Mouse (Mus musculus): ENCODE data around the gene Mettl7a1.
"Not testable (repeated sequence)": the region's sequence is repeated elsewhere in the genome, so short reads cannot be mapped to it uniquely, and the experiment has no call there.

Mettl7a1 gene

DNA sequence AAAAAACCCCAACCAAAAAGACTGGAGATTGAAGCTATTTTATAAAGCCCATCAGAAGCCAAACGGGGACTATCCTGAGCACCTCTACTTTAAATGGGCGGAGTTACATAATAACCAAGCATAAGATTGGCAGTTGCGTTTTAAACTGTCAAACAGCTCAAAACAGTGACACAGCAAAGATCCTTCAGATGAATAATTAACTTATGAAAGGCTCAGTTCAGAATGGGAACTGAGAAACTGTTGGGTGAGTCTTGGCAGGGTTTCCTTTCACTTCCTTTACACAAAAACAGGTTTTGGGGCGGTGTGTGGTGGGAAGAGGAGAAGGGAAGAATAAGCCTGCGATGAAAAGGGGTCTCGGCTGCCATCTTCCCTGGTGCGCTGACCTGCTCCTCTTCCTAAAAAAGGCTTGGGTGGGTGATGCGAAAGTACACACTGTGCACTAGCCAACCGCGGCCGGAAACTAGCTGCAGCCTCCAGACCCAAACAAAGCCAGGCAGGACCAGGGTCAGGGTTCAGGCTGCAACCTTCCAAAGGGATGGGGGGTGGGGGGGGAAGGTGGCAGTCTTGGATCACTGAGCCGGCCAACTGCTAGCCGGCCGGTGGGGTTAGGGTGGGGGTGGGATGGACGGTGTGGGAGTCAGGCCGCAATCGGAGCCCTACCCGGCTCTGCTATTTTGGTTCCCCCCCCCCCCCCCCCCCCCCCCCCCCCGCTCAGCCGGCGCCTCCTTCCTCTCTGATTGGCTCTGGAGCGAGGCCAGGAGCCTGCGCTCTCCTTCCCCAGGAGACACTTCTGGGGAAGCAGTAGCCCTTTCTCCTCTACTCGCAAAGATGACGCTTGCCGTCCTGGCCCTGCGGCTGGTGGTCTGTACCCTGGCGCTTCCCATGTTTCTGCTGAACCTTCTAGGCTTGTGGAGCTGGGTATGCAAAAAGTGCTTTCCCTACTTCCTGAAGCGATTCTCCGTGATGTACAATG lies at the start of gene Mettl7a1:
Gene Mettl7a1 (plus strand): TSS at position 122 of the 973 bp plus-strand sequence.
- DNase-seq (ENCODE audit: low spot score): peak; percentile 29

GRCm38 (mm10) chr15:100256386-100256785 lies 47.6 kb upstream of the Mettl7a1 start:
- no peak for DNase-seq (ENCODE audit: low spot score)

GRCm38 (mm10) chr15:100257305-100257704 lies 46.6 kb upstream of the Mettl7a1 start:
- DNase-seq (ENCODE audit: low spot score): no peak

DNA sequence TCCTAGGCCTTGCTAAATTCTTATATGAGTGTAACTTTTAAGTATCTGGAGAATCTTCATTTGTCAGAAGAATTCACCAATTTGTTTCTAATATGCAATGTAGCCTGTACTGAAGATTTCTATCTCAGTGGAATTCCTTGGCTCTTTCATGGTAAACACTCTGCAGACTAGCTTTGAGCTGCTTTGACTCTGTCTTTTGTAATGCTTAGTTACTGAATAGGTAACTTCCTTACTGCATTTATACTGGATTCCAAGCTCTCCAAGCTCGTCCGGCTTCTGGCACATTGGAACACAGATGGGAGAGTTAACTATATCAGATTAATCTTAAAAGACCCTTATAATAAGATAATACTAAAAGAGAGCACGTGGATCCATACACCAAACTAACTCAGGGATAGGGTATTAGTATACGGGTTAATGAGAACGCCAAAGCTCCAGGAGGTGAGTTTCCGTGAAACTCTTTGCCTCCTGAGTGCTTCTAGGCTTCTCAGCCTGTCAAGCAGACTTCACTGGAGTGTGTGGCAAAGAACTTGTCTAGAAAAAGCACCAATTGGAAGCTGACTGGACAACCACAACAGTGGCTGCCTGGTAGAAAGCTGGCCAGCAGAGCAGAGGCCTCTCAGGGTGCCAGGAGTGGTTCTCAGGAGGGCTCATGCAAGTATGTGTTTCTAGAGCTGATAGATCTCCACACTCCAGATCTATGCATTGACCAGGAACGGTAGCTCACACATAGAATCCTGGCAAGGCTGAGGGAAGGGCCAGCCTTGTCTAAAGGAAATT lies 45.1 kb upstream of the Mettl7a1 start:
- no peak for DNase-seq (ENCODE audit: low spot score)

DNA sequence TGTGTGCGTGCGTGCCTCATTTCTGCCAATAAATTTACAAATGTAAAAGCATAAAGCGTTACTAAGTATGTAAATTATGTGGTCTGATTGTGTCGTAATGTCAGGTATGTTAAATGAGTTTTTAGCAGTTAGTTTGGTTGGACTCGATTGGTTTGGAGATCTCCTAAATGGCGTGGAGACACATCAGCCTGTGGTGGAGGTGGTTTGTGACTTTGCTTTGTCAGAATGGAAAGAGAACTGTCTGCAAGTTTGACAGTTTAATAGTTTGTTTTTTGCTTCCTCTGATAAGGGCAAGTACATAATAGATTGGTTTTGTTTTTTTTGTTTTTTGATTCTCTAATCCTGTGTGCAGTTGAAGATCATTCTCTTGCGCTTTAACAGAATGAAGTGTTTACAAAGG lies 43.6 kb upstream of the Mettl7a1 start:
- DNase-seq (ENCODE audit: low spot score): not testable (repeated sequence)

DNA sequence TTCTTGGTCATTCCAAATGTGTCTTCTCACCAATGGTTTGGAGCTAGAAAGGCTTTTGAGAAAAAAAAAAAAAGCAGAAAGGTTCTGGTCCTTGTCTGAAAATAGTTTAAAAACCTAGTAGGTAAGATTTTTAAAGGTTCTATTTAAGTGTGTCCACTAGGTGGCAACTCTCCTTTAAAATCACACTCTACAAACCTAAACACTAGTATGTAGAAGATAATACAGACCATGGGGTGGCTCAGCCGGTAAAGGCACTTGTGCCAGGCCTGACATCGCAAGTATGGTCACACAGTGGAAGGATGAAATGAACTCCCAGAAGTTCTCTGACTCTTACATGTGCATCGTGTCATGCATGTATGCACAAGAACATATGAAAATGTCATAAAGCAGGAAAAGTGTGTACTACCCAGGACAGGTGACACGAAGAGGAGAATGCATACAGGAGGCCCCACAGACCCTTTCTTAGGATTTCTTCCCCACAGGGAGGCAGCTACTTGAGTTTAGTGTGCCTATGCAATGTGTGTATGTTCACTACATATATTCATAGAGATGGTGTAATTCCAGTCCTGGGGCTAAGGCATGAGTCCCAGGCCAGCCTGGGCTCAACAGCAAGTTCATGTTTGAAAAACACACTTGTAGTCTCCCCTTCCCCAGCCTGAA lies 40.6 kb upstream of the Mettl7a1 start:
- no peak for DNase-seq (ENCODE audit: low spot score)

GRCm38 (mm10) chr15:100265586-100266325 lies 38.2 kb upstream of the Mettl7a1 start:
- no peak for DNase-seq (ENCODE audit: low spot score)

DNA sequence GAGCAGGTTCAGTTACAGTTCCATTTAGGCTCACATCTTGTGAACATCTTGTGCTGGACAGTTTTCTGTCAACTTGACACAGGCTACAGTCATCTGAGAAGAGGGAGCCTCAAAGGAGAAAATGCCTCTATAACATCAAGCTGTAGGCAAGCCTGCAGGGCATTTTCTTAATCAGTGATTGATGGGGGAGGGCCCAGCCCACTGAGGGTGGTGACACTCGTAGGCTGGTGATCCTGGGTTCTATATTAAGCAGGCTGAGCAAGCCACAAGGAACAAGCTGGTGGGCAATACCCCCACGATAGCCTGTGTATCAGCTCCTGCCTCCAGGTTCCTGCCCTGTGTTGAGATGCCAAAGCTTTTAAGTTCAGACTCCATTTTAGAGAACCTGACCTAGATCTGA lies 35.0 kb upstream of the Mettl7a1 start:
- no peak for DNase-seq (ENCODE audit: low spot score)

GRCm38 (mm10) chr15:100269776-100270175 lies 34.2 kb upstream of the Mettl7a1 start:
- DNase-seq (ENCODE audit: low spot score): no peak

DNA sequence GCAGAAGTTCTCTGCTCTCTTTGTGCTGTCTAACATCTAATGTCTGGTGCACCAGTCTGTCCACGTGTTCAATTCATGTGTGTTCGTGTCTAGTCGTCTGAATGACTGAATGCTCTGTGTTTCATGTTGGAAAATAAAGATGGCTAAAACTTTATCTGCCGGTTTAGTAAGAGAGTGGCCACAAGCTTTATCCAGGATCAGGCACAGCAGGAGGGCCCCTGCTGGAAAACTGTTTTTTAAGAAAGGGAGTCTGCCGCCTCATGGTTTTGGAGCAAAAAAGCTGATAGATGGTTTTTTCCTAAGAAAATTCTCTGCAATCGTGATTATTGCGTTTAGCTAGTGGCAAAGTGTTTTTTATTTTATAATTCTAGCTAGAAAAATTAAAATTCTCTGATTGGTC lies 33.3 kb upstream of the Mettl7a1 start:
- DNase-seq (ENCODE audit: low spot score): not testable (repeated sequence)

GRCm38 (mm10) chr15:100271411-100271810 lies 32.5 kb upstream of the Mettl7a1 start:
- no peak for DNase-seq (ENCODE audit: low spot score)

- DNase-seq (ENCODE audit: low spot score): not testable (repeated sequence)
These were observed 30.1 kb upstream of the Mettl7a1 start for GRCm38 (mm10) chr15:100273791-100274308.

DNA sequence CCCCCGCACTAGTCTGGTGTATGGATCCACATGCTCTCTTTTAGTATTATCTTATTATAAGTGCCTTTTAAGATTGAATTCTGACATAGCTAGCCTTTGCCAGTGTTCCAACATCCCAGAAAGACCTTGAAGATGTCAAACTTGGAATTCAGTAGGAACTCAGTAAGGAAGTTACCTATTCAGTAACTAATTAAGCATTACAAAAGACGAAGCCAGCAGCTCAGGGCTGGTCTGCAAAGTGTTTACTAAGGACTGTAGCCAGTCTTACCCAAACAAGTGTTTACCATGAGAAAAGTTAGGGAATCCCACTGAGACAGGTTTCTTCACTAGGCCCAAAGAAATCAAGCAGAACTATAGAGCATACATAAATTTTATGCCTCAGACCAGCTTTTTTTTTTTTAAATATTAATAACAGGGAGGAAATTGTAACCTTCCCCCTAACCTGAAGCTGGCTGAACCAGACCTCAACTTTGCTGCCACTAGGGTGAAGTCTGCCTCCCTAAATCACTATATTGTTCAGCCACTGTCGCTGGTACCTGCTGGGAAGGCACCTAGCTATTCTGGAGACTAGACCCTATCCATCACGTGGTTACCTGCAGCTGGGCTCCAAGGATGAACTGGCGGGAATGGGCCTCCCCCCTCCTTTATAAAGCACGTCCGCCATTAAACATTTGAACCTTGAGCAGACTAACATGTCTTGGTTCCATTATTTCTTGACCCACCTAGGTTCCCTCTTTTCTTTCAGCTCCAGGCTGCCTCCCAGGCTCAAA lies 29.0 kb upstream of the Mettl7a1 start:
- no peak for DNase-seq (ENCODE audit: low spot score)

DNA sequence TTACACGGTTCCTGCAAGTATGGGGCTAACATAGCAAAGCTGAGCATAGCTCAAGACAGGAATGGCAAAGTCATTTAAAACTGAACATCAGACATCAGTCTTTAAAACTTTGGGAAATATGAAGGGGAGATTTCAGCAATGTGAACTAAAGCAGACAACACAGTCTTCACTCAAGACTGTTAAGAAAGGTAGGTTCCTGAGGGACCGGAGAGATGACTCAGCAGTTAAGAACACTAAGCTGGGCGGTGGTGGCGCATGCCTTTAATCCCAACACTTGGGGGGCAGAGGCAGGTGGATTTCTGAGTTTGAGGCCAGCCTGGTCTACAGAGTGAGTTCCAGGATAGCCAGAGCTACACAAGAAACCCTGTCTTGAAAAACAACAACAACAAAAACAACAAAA lies 27.5 kb upstream of the Mettl7a1 start:
- no peak for DNase-seq (ENCODE audit: low spot score)

GRCm38 (mm10) chr15:100277586-100277985 lies 26.4 kb upstream of the Mettl7a1 start:
- DNase-seq (ENCODE audit: low spot score): no peak

DNA sequence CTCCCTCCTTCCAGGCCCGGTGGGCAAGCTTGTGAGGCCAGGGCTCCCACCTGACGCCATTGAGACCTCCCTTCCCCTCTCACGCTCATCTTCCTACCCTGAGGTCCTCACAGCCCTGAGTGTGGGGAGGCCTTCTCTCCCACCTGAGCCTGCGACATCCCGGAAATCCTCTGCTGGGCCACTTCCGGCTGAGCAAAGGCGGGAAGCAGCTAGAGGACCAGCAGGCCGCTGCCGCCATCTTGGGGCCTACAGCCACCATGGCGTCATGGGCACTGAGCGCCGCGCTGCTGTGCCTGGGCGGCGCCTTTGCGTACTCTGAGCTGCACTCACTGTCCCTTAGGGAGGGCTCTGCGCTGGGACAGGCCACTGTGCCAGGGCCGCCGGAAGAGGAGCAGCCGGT lies 23.3 kb upstream of the Mettl7a1 start, which contains the start of gene Tmprss12:
Gene Tmprss12 (plus strand): TSS at position 212 of the 400 bp plus-strand sequence.
- DNase-seq (ENCODE audit: low spot score): no peak

DNA sequence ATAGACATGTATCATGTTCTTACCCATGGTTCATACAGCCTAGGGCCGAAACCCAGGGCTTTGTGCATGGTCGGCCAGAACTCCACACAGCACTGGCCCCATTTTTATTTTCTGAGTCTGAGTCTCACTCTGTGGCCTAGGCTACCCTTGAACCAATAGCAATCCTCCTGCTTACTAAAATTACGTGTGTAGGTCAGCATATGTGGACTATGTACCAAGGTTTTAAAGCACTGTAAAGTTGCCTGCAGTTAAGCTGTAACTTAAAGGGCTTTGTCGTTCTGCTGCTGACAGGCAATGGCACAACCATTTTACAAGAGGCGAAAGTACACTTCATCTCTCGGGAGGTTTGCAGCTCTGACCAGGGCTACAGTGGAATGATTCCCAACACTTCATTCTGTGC lies 15.0 kb upstream of the Mettl7a1 start:
- DNase-seq (ENCODE audit: low spot score): no peak

DNA sequence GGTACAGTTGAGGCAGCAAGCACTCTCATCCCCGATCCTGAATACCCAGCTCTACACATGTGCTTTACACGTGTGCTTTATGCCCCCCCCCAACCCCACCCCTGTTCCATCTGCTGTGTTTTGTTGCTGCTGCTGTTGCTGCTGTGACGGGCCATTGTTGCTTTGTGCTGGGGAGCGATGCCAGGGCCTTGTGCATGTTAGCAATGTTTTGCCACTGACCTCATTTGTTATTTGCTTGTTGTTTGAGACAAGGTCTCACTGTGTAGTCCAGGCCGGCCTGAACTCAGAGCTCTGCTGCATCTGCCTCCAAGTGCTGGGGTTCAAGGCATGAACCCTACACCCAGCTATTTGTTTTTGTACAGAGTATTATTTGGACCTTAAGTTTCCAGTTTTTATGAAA lies 13.1 kb upstream of the Mettl7a1 start:
- DNase-seq (ENCODE audit: low spot score): no peak

- no peak for DNase-seq (ENCODE audit: low spot score)
These were observed 11.6 kb upstream of the Mettl7a1 start for GRCm38 (mm10) chr15:100292326-100292725.

GRCm38 (mm10) chr15:100297856-100298255 lies 6.1 kb upstream of the Mettl7a1 start:
- no peak for DNase-seq (ENCODE audit: low spot score)

GRCm38 (mm10) chr15:100300499-100300898 lies 3.4 kb upstream of the Mettl7a1 start:
- no peak for DNase-seq (ENCODE audit: low spot score)

All from urinary bladder, postnatal 10 days (tissue).